Mouse (Mus musculus): Measurements from ENCODE around the gene Myrf. TPM values are rescaled to one million over a fixed set of nuclear protein-coding genes. Genes with fewer than 3 reads are reported as not detected.

The Myrf gene
- polyA plus RNA-seq (2016; fragmentation: Nextera tagmentation; extraction: Ambion mirVana), result 2.1 and 2.7 TPM in 2 replicates

DNA sequence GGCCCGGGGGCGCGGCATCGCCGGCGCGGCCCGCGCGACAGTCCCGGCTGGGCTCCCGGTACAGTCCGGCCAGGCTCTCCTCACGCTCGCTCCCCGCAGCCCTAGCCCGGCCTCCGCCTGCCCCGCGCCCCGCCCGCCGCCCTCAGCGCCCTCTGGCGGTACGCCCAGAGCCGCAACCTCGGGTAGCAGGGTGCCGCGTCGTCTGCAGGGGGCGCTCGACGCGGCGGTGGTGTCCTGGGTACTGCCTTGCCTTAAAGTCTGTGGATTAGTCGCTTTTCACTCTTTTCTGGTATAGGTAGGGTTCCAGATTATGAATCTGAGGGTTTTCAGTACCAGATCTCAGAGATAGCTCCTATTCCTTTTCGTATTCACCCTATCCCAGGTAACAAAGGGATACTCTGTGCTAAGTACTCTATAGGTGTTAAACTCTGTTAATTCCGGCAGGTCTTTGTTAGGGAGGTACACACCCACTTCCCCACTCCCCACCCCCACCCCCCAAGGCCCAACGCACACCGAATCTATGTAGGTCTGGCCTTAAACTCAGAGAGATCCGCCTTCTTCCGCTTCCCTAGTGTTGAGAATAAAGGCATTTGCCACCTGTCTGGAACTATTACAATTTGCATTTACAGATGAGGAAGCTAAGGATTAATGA, at the start of gene Myrf:
Gene Myrf, minus strand, starts transcription at position 95 of the 652 bp plus-strand sequence.
- Histone ChIP-seq H3K27me3 (ENCODE audit: insufficient read depth, poor library complexity, severe bottlenecking) (peaks cover 19% of the 10 kb centered on the region), H3K27ac (peak within 1 kb of the TSS; percentile 85), H3K36me3 (no peaks in the 10 kb centered on the region), H3K9me3 (0 out of 2 replicates have a peak, but pooled peaks cover 3% of the 10 kb centered on the region), H3K4me3 (peak within 1 kb of the TSS; percentile 62), H3K4me1 (replicated peaks) (peaks cover 45% of the 10 kb centered on the region)
- DNase-seq (ENCODE audit: low spot score), result peak; percentile 86
- 9% methylated on average over 43 of the region's 43 CpGs for WGBS

DNA sequence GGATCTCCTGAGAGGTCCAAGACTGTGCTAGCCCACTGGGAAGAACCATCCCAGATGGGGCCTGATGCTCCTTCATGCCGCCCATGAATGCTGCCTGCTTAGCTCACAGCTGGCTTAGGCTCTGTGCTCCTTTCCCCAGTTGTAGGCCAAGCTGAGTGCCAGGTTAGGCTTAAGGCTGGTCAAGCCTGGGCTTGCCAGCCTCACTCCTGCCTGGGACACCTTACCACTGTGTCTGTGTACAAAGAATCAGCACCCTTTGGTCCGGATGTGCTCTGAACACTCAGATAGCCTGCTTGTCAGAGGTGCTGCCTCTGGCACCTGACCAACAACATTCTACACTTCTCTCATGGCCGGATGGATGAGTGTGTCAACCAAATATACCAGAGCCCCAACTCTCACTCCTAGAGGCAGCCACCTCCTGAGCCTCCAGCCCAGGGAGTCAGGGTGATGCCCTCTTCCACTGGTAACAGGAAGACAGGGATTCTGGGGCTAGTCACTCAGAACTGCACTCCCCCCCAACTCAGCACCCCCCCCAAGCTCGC, 49.1 kb upstream of the Myrf start:
- Histone ChIP-seq H3K27me3 (ENCODE audit: insufficient read depth, poor library complexity, severe bottlenecking) (peaks cover 20% of the 10 kb centered on the region), H3K9me3 (no peaks in the 10 kb centered on the region), H3K4me3 (no peak overlapping the region), H3K36me3 (no peaks in the 10 kb centered on the region), H3K4me1 (replicated peaks) (peaks cover 47% of the 10 kb centered on the region), H3K27ac (peak overlapping the region; percentile 71)
- 87% methylated on average over 4 of the region's 4 CpGs for WGBS
- no peak for DNase-seq (ENCODE audit: low spot score)

DNA sequence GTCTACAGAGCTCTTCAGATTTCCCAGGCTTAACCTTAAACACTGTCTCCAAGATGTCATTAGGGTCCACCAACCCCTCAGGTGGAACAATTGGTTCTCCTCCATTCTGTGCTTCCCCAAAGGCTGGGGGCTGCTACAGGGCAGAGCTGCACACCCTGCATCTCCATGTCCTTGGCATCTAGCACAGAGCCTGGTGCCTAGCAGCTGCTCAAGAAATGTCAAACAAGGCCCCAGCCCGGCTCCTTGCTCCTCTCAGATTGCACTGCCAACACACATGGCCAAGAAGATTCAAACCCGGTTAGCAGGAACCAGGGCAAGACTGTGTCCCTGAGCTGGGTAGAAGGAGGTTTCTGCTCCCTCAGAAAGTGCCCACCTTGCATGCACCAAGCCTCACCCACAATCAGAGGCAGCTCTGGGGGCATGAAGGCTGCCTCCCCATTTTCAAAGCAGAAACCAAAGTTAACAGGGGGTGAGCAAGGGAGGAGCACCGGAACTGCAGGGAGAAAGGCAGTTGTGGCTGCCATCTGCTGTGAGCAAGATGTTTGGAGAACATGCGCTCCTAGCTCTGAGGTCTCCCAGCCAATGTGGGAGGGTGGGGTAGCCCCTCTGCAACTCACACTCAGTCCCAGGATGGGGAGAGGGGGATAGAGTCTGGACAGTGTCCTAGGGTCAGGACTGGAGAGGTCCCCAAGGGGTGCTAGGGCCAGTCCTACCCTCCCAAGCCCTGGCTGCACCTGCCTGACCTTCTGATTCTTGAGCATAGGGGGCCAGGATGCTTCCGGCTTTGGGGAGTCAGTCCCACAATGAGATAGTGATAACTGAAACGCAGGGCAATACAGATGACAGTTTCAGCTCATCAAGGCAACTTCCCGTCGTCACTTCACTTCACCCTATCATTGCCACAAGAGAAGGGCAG, 47.8 kb upstream of the Myrf start:
- Histone ChIP-seq H3K36me3 (no peaks in the 10 kb centered on the region), H3K4me3 (no peak overlapping the region), H3K27me3 (ENCODE audit: insufficient read depth, poor library complexity, severe bottlenecking) (peaks cover 16% of the 10 kb centered on the region), H3K27ac (peak overlapping the region; percentile 29; the same call in 1 of the 2 replicates), H3K4me1 (replicated peaks) (peaks cover 35% of the 10 kb centered on the region), H3K9me3 (no peaks in the 10 kb centered on the region)
- DNase-seq (ENCODE audit: low spot score), result no peak
- WGBS, result 88% methylated on average over 8 of the region's 8 CpGs

DNA sequence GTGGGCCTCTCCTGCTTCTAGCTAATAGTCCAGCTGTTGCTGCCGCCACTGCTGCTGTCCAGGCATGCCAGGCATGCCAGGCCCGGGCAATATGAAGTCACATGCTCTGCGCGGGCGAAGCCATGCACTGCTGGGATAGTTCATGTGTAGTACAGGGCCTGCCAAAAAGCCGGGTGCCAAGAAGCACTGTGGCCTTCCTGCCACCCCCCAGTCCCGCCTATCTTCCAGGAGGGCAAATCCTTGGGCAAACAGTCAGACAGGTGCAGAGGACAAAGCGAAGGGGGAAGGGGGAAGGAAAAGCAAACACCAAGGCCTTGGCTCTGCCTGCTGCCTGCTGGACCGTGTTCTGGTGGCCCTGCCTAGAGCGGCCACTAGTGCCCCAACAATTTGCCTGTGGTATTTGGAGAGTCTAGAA, 45.9 kb upstream of the Myrf start:
- Histone ChIP-seq H3K27ac (peak overlapping the region; percentile 56), H3K9me3 (no peaks in the 10 kb centered on the region), H3K36me3 (no peaks in the 10 kb centered on the region), H3K4me3 (no peak overlapping the region), H3K4me1 (replicated peaks) (peaks cover 32% of the 10 kb centered on the region), H3K27me3 (ENCODE audit: insufficient read depth, poor library complexity, severe bottlenecking) (peaks cover 28% of the 10 kb centered on the region)
- no peak for DNase-seq (ENCODE audit: low spot score)
- 79% methylated on average over 10 of the region's 10 CpGs for WGBS

DNA sequence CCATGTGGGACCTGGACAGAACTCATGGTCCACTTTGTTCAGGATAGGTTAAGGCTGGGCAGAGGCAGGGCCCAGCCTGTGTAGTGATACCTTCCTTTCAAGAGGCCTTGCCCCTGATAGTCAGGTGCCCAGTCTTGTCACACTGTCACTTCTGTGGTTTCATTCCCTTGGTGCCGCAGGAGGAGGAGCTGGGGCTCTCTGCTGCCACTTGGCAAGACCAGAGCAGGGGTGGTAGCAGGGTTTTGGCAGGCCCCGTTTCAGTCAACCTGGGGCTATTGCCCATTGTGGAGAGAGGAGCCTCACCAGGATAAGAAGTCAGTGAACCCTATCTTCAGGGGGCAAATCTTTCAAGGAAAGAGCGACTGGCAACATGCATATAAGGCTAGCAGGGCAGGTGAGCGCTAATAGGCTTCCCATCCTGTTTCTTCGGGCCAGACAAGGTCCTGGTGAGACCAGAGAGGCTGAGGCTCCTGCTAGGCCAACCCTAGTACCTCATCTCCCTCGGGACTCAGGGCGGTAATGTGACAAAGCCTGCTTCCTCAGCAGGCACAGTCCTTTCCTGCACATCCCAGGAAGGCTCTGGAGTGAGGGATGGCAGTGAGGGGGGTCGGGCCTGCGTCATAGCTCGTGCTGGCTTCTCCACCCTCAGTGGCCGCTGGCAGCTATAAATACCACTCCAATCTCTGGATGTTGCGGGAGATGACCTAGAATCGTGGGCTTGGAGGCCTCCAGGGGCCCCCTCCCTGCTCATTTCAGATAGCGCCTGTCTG, 40.4 kb upstream of the Myrf start:
- no peak for DNase-seq (ENCODE audit: low spot score)
- Histone ChIP-seq H3K27me3 (ENCODE audit: insufficient read depth, poor library complexity, severe bottlenecking) (peaks cover 69% of the 10 kb centered on the region), H3K4me3 (no peak overlapping the region), H3K36me3 (no peaks in the 10 kb centered on the region), H3K4me1 (replicated peaks) (peaks cover 49% of the 10 kb centered on the region), H3K27ac (no peak overlapping the region), H3K9me3 (no peaks in the 10 kb centered on the region)
- WGBS, result 75% methylated on average over 14 of the region's 14 CpGs

DNA sequence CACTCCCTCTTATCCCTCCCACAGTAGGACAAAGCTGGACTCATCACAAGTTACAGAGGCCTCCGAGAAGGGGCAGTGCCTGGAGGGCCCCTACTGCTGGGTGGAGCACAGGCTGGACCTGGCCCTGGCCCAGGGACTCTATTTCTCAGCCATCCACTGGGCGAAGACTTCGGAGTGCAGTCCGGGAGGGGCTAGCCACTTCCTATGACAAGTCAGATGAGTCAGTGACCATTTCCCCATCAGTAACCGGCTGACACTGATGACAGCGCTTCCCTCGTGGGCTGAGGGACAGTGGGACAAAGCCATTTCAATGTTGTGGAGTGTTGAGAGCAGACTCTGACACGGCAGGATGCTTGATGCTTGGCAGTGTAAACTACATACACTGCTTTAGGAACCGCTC, 39.1 kb upstream of the Myrf start:
- no peaks in the 10 kb centered on the region for H3K36me3 ChIP-seq
- no peaks in the 10 kb centered on the region for H3K9me3 ChIP-seq
- WGBS, result 86% methylated on average over 9 of the region's 9 CpGs
- no peak overlapping the region for H3K27ac ChIP-seq
- H3K4me3 ChIP-seq, result no peak overlapping the region
- H3K27me3 ChIP-seq (ENCODE audit: insufficient read depth, poor library complexity, severe bottlenecking), result peaks cover 79% of the 10 kb centered on the region
- DNase-seq (ENCODE audit: low spot score), result no peak
- H3K4me1 ChIP-seq (replicated peaks), result peaks cover 43% of the 10 kb centered on the region

DNA sequence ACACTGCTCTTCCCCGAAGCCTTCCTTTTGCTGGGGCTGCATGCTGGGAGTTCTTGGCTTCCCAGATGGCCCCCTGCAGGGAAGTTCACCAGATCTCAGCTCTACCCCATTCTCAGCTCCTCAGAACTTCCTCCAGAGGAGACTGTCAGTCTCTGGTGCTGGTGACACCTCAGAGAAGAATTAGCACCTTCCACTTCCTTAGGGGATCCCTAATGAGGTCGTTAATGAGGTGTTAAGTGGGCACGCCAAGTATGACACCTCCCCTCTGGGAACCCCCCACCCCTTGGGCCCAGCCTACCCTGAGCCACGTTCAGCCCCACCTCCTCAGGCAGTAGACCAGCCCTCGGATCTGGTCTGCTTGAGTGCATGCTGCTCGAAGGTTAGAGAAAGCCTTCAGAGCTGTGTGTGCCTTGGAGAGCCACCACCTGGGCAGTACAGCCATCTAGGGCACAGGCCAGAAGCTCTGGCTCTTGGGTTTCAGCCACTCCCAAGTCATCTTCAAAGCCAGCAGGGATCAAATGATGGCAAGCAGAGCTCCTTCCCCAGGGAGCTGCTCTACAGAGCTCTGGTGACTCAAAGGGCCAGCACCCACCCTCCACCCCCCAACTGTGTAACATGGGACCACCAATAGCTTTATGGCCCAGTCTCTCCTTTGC, 38.2 kb upstream of the Myrf start:
- DNase-seq (ENCODE audit: low spot score), result no peak
- H3K36me3 ChIP-seq, result no peaks in the 10 kb centered on the region
- H3K27ac ChIP-seq, result 0 out of 2 replicates have a peak overlapping the region, but pooled peaks have one; percentile 13
- peaks cover 86% of the 10 kb centered on the region for H3K27me3 ChIP-seq (ENCODE audit: insufficient read depth, poor library complexity, severe bottlenecking)
- H3K9me3 ChIP-seq, result no peaks in the 10 kb centered on the region
- no peak overlapping the region for H3K4me3 ChIP-seq
- WGBS, result 21% methylated on average over 6 of the region's 6 CpGs
- peaks cover 50% of the 10 kb centered on the region for H3K4me1 ChIP-seq (replicated peaks)

DNA sequence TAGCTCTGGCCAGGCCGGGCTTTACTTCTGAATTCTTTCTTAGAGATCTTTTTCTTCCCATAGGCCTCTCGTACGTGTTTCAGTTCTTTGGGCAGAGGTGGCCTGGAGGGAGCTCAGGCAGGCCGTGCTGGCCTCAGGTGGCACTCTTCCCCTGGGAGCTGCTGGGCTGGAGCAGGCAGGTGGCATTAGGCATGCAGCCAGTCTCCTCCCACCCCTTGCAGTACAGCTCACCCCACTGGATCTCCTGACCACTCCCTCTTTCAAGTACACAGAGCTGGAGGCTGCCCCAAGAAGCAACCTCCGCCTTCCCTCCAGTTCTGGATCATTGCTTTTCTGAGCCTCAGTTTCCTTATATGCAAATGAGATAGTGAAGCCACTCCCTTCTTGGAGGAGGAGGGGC, 37.2 kb upstream of the Myrf start:
- H3K36me3 ChIP-seq, result no peaks in the 10 kb centered on the region
- H3K9me3 ChIP-seq, result no peaks in the 10 kb centered on the region
- DNase-seq (ENCODE audit: low spot score), result no peak
- peaks cover 61% of the 10 kb centered on the region for H3K4me1 ChIP-seq (replicated peaks)
- peak overlapping the region; percentile 78 for H3K27ac ChIP-seq
- peaks cover 89% of the 10 kb centered on the region for H3K27me3 ChIP-seq (ENCODE audit: insufficient read depth, poor library complexity, severe bottlenecking)
- peak overlapping the region; percentile 33 for H3K4me3 ChIP-seq
- 14% methylated on average over 5 of the region's 5 CpGs for WGBS

DNA sequence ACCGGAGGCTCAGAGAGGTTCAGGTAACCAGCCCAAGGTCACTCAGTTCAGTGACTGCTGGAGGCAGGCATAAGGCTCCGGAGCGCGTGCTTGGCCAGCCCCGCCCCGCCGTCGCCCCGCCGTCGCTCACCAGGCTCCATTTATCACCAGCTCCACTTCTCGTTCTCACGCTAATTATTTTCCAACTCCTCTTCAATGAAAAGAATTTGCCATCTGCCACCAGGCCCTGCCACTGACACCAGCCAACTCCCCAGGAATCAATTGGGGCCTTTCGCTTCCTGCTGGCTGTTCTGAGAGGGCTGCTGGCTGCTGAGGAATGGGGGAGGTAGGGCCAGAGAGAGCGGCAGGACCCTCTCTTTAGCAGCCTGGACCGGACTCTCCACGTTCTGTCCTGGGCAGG, 36.8 kb upstream of the Myrf start:
- WGBS, result under 1% methylated on average over 17 of the region's 17 CpGs
- Histone ChIP-seq H3K9me3 (no peaks in the 10 kb centered on the region), H3K4me3 (peak overlapping the region; percentile 33), H3K36me3 (no peaks in the 10 kb centered on the region), H3K4me1 (replicated peaks) (peaks cover 65% of the 10 kb centered on the region), H3K27ac (peak overlapping the region; percentile 78), H3K27me3 (ENCODE audit: insufficient read depth, poor library complexity, severe bottlenecking) (peaks cover 91% of the 10 kb centered on the region)
- peak; percentile 52 for DNase-seq (ENCODE audit: low spot score)

DNA sequence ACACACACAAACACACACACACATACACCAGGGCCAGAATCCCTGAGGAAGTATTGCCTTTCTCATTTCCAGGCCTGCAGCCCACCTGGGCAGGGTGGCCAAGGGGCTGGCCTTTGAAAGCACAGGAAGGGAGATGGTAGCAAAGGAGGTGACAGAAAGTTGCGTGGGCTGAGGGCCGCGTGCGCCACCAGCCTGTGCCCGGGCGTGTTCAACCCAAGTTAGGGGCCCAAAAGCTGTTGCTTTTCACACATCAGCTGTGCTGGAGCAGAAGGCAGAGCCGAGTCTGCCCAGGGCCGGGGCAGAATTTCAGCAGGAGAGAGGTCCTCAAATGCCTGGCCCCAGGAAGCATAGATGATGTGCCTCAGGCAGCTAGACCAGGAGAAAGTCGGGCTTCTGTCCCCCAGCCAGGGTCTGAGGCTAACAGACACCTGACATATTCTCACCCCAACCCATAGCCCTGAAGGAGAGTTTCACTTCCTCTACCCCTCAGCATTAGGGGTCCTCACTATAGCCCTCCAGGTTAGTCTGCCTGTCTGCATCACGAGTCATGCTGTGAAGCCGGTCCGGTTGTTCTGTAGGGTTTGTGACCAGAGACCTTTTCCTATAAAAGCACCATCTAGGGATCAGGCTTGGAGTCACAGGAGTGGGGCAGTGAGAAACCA, 36.1 kb upstream of the Myrf start:
- 58% methylated on average over 12 of the region's 12 CpGs for WGBS
- H3K4me1 ChIP-seq (replicated peaks), result peaks cover 66% of the 10 kb centered on the region
- no peaks in the 10 kb centered on the region for H3K9me3 ChIP-seq
- H3K4me3 ChIP-seq, result no peak overlapping the region
- peaks cover 87% of the 10 kb centered on the region for H3K27me3 ChIP-seq (ENCODE audit: insufficient read depth, poor library complexity, severe bottlenecking)
- H3K36me3 ChIP-seq, result no peaks in the 10 kb centered on the region
- no peak for DNase-seq (ENCODE audit: low spot score)
- peak overlapping the region; percentile 40; the same call in 1 of the 2 replicates for H3K27ac ChIP-seq

DNA sequence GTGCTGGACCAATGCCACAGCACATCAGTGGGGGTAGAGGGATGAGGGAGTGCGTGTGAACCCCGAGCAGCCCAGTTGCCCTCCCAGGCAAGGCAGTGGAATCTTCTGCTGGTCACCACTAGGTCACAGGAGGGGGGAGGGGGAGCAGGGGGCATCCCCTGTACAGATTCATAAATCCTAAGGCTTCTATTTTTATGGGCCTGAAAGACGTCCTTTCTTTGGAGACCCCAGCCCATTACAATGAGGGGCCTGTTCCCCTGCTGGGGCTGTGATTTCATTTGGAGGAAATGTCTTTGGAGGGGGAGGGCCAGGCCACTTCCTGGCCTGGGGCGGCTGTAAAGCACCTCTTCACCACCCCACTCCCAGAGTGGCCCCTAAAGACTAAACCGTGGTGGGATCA, 33.5 kb upstream of the Myrf start:
- H3K9me3 ChIP-seq, result no peaks in the 10 kb centered on the region
- no peaks in the 10 kb centered on the region for H3K36me3 ChIP-seq
- H3K4me3 ChIP-seq, result no peak overlapping the region
- peaks cover 54% of the 10 kb centered on the region for H3K4me1 ChIP-seq (replicated peaks)
- H3K27me3 ChIP-seq (ENCODE audit: insufficient read depth, poor library complexity, severe bottlenecking), result peaks cover 73% of the 10 kb centered on the region
- no peak for DNase-seq (ENCODE audit: low spot score)
- WGBS, result 39% methylated on average over 5 of the region's 5 CpGs
- peak overlapping the region; percentile 79 for H3K27ac ChIP-seq
